Mouse (Mus musculus) cerebellum, postnatal 36 days (tissue): ENCODE results near the gene Foxa1.

Experiments used
- DNase-seq, 2 experiments: peaks; one replicate each; pipeline ENCODE4 v3.0.0; 2021 to 2022; ENCODE audit warnings: mixed read lengths in 2 of 2

The Foxa1 gene

GRCm38 (mm10) chr12:57539551-57539985 is 7.1 kb downstream of the Foxa1 start:
- DNase-seq: peak in 1 of 2 experiments; percentile 32

GRCm38 (mm10) chr12:57538588-57539550 is 7.8 kb downstream of the Foxa1 start:
- peak in 1 of 2 experiments; percentile 39 for DNase-seq

- DNase-seq: no peak
These were observed 8.7 kb downstream of the Foxa1 start for GRCm38 (mm10) chr12:57537791-57538587.

GRCm38 (mm10) chr12:57536909-57537670 is 9.6 kb downstream of the Foxa1 start:
- no peak for DNase-seq

- no peak for DNase-seq
These were observed 10.4 kb downstream of the Foxa1 start for GRCm38 (mm10) chr12:57536056-57536908.

- no peak for DNase-seq
These were observed 11.7 kb downstream of the Foxa1 start for GRCm38 (mm10) chr12:57534879-57535611.

GRCm38 (mm10) chr12:57534517-57534878 is 12.2 kb downstream of the Foxa1 start:
- no peak for DNase-seq

- no peak for DNase-seq
These were observed 16.2 kb downstream of the Foxa1 start for GRCm38 (mm10) chr12:57530474-57530873.

GRCm38 (mm10) chr12:57528335-57528734 is 18.4 kb downstream of the Foxa1 start:
- DNase-seq: no peak

GRCm38 (mm10) chr12:57515702-57516377 is 30.9 kb downstream of the Foxa1 start:
- no peak for DNase-seq

- no peak for DNase-seq
These were observed 32.2 kb downstream of the Foxa1 start for GRCm38 (mm10) chr12:57514552-57514951.

GRCm38 (mm10) chr12:57511560-57511959 is 35.2 kb downstream of the Foxa1 start:
- DNase-seq: no peak

GRCm38 (mm10) chr12:57511127-57511526 is 35.6 kb downstream of the Foxa1 start:
- DNase-seq: no peak

GRCm38 (mm10) chr12:57509726-57510125 is 37.0 kb downstream of the Foxa1 start:
- DNase-seq: no peak

GRCm38 (mm10) chr12:57508938-57509337 is 37.8 kb downstream of the Foxa1 start:
- DNase-seq: no peak

- no peak for DNase-seq
These were observed 41.4 kb downstream of the Foxa1 start for GRCm38 (mm10) chr12:57505329-57505728.

- no peak for DNase-seq
These were observed 46.5 kb downstream of the Foxa1 start for GRCm38 (mm10) chr12:57500246-57500645.

- no peak for DNase-seq
These were observed 50.2 kb downstream of the Foxa1 start for GRCm38 (mm10) chr12:57496347-57497119.
